Mouse (Mus musculus) megakaryocyte, adult 5-6 weeks (primary cell): Measurements from ENCODE around the gene Olfr152. TPM values are rescaled to one million over a fixed set of nuclear protein-coding genes. Genes with fewer than 3 reads are reported as not detected.

Experiments used
- ATAC-seq: 2 replicates; pipeline ENCODE4 v1.8.0; 2016; ENCODE audit warnings: mild to moderate bottlenecking, inconsistent platforms; ENCODE audit not compliant: poor library complexity, severe bottlenecking
- total RNA-seq, 2 experiments: library from RNA; stranded (forward) in 1 of 2; stranded (reverse) in 1 of 2; fragments of 153-499, 151-499 nt in 1 of 2; fragments of 221-1000, 200-1000 nt in 1 of 2; gene quantifications; 2 replicates each; pipeline versions ENCODE4 v1.2.3 to v1.2.4; 2015 to 2017

Gene Olfr152
- total RNA-seq (2015) = not detected in 2 replicates
- not detected in 2 replicates for total RNA-seq (2017)

DNA sequence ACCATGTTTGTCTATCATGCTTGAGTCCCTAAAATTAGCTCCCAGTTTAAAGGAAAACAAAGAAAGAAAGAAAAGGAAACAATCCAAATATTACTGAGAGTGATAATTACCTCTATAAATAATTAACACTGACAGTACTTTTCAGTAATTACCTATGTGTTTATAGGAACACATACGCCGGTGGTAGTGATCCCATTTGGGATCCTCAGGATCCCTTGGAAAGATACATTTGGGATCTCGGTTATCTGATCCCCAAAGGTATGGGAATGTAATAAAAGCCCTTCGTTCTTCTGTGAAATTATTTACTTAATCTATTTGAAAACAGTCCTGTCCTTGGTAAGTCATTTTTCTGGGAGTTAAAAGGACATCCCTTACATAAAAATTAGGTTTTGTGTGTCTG, at the start of gene Olfr152:
TSS of gene Olfr152 (plus strand) at position 301 of the 400 bp plus-strand sequence.
- ATAC-seq = no peak

DNA sequence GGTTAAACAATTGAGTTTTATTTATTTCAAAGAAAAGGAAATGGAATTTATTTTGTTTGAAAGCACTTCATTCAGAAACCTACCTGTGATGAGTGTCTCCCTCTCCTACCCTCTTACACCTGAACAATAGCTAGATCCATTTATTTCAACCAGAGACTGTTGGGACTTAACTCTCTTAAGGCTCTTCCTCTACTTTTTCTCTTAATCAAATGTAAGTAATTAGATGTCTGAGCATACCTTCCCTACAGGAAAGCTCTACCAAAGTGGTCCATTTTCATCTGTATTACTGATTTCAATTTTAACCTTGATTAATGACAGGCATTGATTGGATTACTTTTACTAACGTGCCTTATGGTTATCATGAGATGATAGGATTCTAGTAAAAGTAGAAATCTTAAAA, 39.4 kb upstream of the Olfr152 start, which contains the start of gene Olfr1138:
TSS of gene Olfr1138 (minus strand) at position 101 of the 400 bp plus-strand sequence.
- ATAC-seq = no peak

DNA sequence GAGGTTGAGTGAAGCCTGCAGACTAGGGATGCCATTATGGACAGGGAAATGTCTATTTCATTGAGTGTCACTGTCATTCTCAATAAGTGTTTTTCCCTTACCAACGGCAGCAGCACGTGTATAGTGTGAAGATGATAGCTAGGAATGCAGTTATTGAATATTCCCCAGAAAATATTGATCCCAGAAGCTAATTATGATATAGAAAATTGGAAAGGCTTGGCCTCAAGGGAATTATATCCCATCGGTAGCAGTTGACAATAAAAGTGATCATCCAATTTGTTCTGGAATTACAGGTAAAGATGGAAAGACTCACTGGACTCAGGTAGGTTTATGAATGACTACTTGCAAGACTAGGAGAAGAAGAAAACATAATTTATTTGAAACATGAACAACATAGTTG, 35.8 kb upstream of the Olfr152 start, which contains the start of gene Olfr1140:
TSS of gene Olfr1140 (plus strand) at position 301 of the 400 bp plus-strand sequence.
- no peak for ATAC-seq

DNA sequence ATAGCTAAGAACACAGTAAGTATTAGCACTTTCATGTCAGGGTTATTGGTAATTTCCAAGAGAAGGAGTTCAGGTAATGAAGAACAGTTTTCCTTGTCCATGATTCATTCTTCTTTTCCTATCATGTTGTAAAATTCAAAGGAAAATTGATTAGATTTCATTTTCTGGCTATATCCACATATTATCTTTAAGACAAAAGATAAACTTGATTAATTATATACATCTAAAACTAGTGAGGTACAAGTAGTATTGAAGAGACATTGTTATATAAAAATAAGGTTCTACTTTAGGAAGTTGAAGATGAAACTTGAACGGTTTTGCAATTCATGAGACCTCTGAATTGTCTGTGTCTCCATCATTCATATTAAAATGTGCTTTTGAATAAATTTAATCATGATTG, 25.4 kb upstream of the Olfr152 start, which contains the start of gene Olfr1141:
TSS of gene Olfr1141 (minus strand) at position 101 of the 400 bp plus-strand sequence.
- no peak for ATAC-seq

DNA sequence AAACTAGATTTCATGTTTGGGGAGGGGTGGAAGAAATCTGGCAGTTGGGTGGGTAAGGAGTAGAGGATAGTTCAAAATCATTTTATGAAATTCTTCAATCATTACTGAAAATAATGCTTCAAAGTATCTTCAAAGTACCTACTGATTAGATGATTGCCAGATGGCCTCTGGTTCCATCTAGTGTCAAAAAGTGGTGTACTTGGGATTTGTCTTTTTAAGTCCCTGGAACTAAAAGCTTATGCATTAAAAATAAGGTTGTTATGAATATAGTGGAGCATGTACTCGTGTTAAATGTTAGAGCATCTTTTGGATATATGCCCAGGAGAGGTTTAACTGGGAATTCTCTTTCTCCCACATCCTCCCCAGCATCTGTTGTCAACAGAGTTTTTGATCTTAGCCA, 3.1 kb upstream of the Olfr152 start:
- ATAC-seq = no peak

DNA sequence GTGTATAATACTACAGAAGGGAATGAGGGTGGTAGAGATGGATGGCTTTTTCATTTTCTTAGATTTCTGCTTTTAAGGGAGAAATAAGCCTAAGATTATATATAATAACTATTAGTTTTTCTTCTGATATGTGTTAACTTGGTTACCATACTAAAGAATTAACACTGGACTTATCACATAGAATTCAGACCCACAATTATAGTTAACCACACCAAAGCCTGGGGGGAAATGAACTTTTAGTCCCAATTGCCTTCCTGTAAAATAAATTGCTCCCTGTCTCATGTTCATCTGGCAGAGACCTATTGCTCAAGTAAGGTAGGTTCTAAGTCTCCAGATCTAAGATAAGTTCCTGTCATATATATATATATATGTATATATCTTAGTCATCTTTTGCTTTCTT, 21.0 kb downstream of the Olfr152 start, which contains the start of gene Olfr1143:
TSS of gene Olfr1143 (plus strand) at position 301 of the 400 bp plus-strand sequence.
- ATAC-seq = no peak

DNA sequence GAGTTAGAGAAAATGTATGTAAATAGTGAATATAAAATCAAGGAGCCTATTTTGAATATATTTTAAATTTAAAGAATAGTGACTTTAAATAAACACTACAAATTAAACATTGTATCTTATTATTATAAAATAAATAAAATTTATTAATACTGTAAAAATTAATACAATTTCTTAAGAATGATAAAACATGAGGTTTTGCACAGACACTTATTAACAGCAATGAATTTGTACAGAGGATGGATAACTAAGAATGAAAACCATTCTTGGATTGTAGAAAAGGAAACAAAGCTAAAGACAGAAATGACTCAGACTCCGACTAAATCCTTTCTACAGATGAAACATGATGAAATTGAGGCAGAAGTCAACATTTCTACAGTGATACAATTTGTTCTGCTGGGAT, 30.2 kb downstream of the Olfr152 start, which contains the start of gene Olfr1145:
TSS of gene Olfr1145 (plus strand) at position 301 of the 400 bp plus-strand sequence.
- ATAC-seq = no peak

DNA sequence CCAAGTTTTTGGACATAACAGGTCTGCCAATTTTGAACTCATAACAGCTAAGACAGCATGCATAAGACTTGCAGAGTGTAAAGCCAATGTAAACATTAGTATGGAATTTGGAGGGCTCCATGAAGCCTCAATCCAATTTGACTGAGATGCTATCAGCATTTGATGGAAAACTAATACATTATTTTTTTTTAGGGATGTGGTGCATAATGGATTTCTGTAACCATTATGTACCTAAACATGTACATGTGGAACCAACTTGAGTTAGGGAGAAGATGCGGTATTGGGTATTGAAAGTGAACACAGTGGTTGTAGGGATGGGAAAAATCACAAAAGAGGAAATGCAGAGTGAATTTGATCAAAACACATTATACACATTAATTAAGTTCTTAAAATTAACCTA, 51.0 kb downstream of the Olfr152 start, which contains the start of gene Olfr1148:
TSS of gene Olfr1148 (plus strand) at position 301 of the 400 bp plus-strand sequence.
- ATAC-seq = no peak

Other genes starting within 250 kb of the Olfr152 start
- not detected in 2 replicates for gene Olfr153, start 247.7 kb upstream of the Olfr152 start, total RNA-seq (2015)
- not detected in 2 replicates for gene Olfr153, start 247.7 kb upstream of the Olfr152 start, total RNA-seq (2017)
- gene Olfr1128, start 233.9 kb upstream of the Olfr152 start, total RNA-seq (2015) = not detected in 2 replicates
- gene Olfr1128, start 233.9 kb upstream of the Olfr152 start, total RNA-seq (2017) = not detected in 2 replicates
- gene Olfr1129, start 205.6 kb upstream of the Olfr152 start, total RNA-seq (2015) = not detected in 2 replicates
- not detected in 2 replicates for gene Olfr1129, start 205.6 kb upstream of the Olfr152 start, total RNA-seq (2017)
- not detected in 2 replicates for gene Olfr1130, start 173.3 kb upstream of the Olfr152 start, total RNA-seq (2015)
- not detected in 2 replicates for gene Olfr1130, start 173.3 kb upstream of the Olfr152 start, total RNA-seq (2017)
- gene Olfr1131, start 152.4 kb upstream of the Olfr152 start, total RNA-seq (2015) = not detected in 2 replicates
- not detected in 2 replicates for gene Olfr1131, start 152.4 kb upstream of the Olfr152 start, total RNA-seq (2017)
- not detected in 2 replicates for gene Olfr1132, start 141.9 kb upstream of the Olfr152 start, total RNA-seq (2015)
- gene Olfr1132, start 141.9 kb upstream of the Olfr152 start, total RNA-seq (2017) = not detected in 2 replicates
- not detected in 2 replicates for gene Olfr1133, start 132.1 kb upstream of the Olfr152 start, total RNA-seq (2015)
- gene Olfr1133, start 132.1 kb upstream of the Olfr152 start, total RNA-seq (2017) = not detected in 2 replicates
- not detected in 2 replicates for gene Olfr1134, start 121.0 kb upstream of the Olfr152 start, total RNA-seq (2015)
- not detected in 2 replicates for gene Olfr1134, start 121.0 kb upstream of the Olfr152 start, total RNA-seq (2017)
- gene Olfr1135, start 105.8 kb upstream of the Olfr152 start, total RNA-seq (2015) = not detected in 2 replicates
- gene Olfr1135, start 105.8 kb upstream of the Olfr152 start, total RNA-seq (2017) = not detected in 2 replicates
- gene Olfr1136, start 85.5 kb upstream of the Olfr152 start, total RNA-seq (2015) = not detected in 2 replicates
- not detected in 2 replicates for gene Olfr1136, start 85.5 kb upstream of the Olfr152 start, total RNA-seq (2017)
- not detected in 2 replicates for gene Olfr1137, start 66.3 kb upstream of the Olfr152 start, total RNA-seq (2015)
- not detected in 2 replicates for gene Olfr1137, start 66.3 kb upstream of the Olfr152 start, total RNA-seq (2017)
- gene Olfr1138, start 39.5 kb upstream of the Olfr152 start, total RNA-seq (2015) = not detected in 2 replicates
- gene Olfr1138, start 39.5 kb upstream of the Olfr152 start, total RNA-seq (2017) = not detected in 2 replicates
- not detected in 2 replicates for gene Olfr1140, start 35.7 kb upstream of the Olfr152 start, total RNA-seq (2015)
- not detected in 2 replicates for gene Olfr1140, start 35.7 kb upstream of the Olfr152 start, total RNA-seq (2017)
- not detected in 2 replicates for gene Olfr1141, start 25.5 kb upstream of the Olfr152 start, total RNA-seq (2015)
- not detected in 2 replicates for gene Olfr1141, start 25.5 kb upstream of the Olfr152 start, total RNA-seq (2017)
- not detected in 2 replicates for gene Olfr1143, start 21.1 kb downstream of the Olfr152 start, total RNA-seq (2015)
- not detected in 2 replicates for gene Olfr1143, start 21.1 kb downstream of the Olfr152 start, total RNA-seq (2017)
- gene Olfr1145, start 30.3 kb downstream of the Olfr152 start, total RNA-seq (2015) = not detected in 2 replicates
- gene Olfr1145, start 30.3 kb downstream of the Olfr152 start, total RNA-seq (2017) = not detected in 2 replicates
- not detected in 2 replicates for gene Olfr1148, start 51.0 kb downstream of the Olfr152 start, total RNA-seq (2015)
- gene Olfr1148, start 51.0 kb downstream of the Olfr152 start, total RNA-seq (2017) = not detected in 2 replicates
- gene Olfr1150-ps1, start 64.5 kb downstream of the Olfr152 start, total RNA-seq (2015) = not detected in 2 replicates
- gene Olfr1150-ps1, start 64.5 kb downstream of the Olfr152 start, total RNA-seq (2017) = not detected in 2 replicates
- gene Olfr1151, start 76.4 kb downstream of the Olfr152 start, total RNA-seq (2015) = not detected in 2 replicates
- not detected in 2 replicates for gene Olfr1151, start 76.4 kb downstream of the Olfr152 start, total RNA-seq (2017)
- gene Olfr1152, start 87.0 kb downstream of the Olfr152 start, total RNA-seq (2015) = not detected in 2 replicates
- gene Olfr1152, start 87.0 kb downstream of the Olfr152 start, total RNA-seq (2017) = not detected in 2 replicates
- not detected in 2 replicates for gene Olfr1153, start 115.5 kb downstream of the Olfr152 start, total RNA-seq (2015)
- not detected in 2 replicates for gene Olfr1153, start 115.5 kb downstream of the Olfr152 start, total RNA-seq (2017)
- not detected in 2 replicates for gene Olfr1154, start 125.7 kb downstream of the Olfr152 start, total RNA-seq (2015)
- not detected in 2 replicates for gene Olfr1154, start 125.7 kb downstream of the Olfr152 start, total RNA-seq (2017)
- gene Olfr1155, start 165.7 kb downstream of the Olfr152 start, total RNA-seq (2015) = not detected in 2 replicates
- gene Olfr1155, start 165.7 kb downstream of the Olfr152 start, total RNA-seq (2017) = not detected in 2 replicates
- gene Olfr1156, start 173.6 kb downstream of the Olfr152 start, total RNA-seq (2015) = not detected in 2 replicates
- not detected in 2 replicates for gene Olfr1156, start 173.6 kb downstream of the Olfr152 start, total RNA-seq (2017)
- gene Olfr1157, start 188.8 kb downstream of the Olfr152 start, total RNA-seq (2015) = not detected in 2 replicates
- gene Olfr1157, start 188.8 kb downstream of the Olfr152 start, total RNA-seq (2017) = not detected in 2 replicates
- gene Olfr74, start 195.2 kb downstream of the Olfr152 start, total RNA-seq (2015) = not detected in 2 replicates
- gene Olfr74, start 195.2 kb downstream of the Olfr152 start, total RNA-seq (2017) = not detected in 2 replicates
- not detected in 2 replicates for gene Olfr1158, start 210.6 kb downstream of the Olfr152 start, total RNA-seq (2015)
- not detected in 2 replicates for gene Olfr1158, start 210.6 kb downstream of the Olfr152 start, total RNA-seq (2017)
- gene Olfr1160, start 228.8 kb downstream of the Olfr152 start, total RNA-seq (2015) = not detected in 2 replicates
- gene Olfr1160, start 228.8 kb downstream of the Olfr152 start, total RNA-seq (2017) = not detected in 2 replicates
- gene Olfr1161, start 243.3 kb downstream of the Olfr152 start, total RNA-seq (2015) = not detected in 2 replicates
- not detected in 2 replicates for gene Olfr1161, start 243.3 kb downstream of the Olfr152 start, total RNA-seq (2017)